Mouse (Mus musculus): ENCODE data around the gene Src. TPM values are rescaled to one million over a fixed set of nuclear protein-coding genes. Genes with fewer than 3 reads are reported as not detected.
"Not testable (repeated sequence)": the region's sequence is repeated elsewhere in the genome, so short reads cannot be mapped to it uniquely, and the experiment has no call there.

Src gene
- polyA plus RNA-seq, 1 experiment from 2014 or later, result 1.8 TPM

- no peak for ATAC-seq
- WGBS (ENCODE audit: insufficient replicate concordance), result 75% methylated on average over 4 of the region's 4 CpGs
- no peak for DNase-seq
- Histone ChIP-seq H3K4me3 (ENCODE audit: low read depth, low read length) (no peak overlapping the region), H3K4me1 (ENCODE audit: insufficient read depth) (no peaks in the 10 kb centered on the region), H3K9ac (replicated peaks) (no peak overlapping the region), H3K36me3 (replicated peaks; ENCODE audit: insufficient read depth, low read length) (peaks cover 5% of the 10 kb centered on the region), H3K27me3 (ENCODE audit: insufficient read depth, low read length) (no peaks in the 10 kb centered on the region), H3K9me3 (ENCODE audit: low read length) (no peaks in the 10 kb centered on the region), H3K27ac (ENCODE audit: low read depth) (no peak overlapping the region), H3K4me2 (ENCODE audit: low read depth, low read length) (no peak overlapping the region)
- no peak for TF ChIP-seq EP300 (IDR thresholded peaks at IDR 0.05; ENCODE audit: low read depth)
- no peak for TF ChIP-seq CTCF (IDR thresholded peaks at IDR 0.05; ENCODE audit: low read depth)
These were observed 33.4 kb upstream of the Src start for GRCm38 (mm10) chr2:157384836-157385235.

- not testable (repeated sequence) for DNase-seq; H3K4me3 ChIP-seq (ENCODE audit: low read depth, low read length); H3K9ac ChIP-seq (replicated peaks); H3K4me2 ChIP-seq (ENCODE audit: low read depth, low read length); H3K36me3 ChIP-seq (replicated peaks; ENCODE audit: insufficient read depth, low read length); H3K27me3 ChIP-seq (ENCODE audit: insufficient read depth, low read length); H3K9me3 ChIP-seq (ENCODE audit: low read length); H3K4me1 ChIP-seq (ENCODE audit: insufficient read depth); H3K27ac ChIP-seq (ENCODE audit: low read depth)
- ATAC-seq, result 0 out of 2 replicates have a peak, but pooled peaks have one; percentile 19
- 96% methylated on average over 14 of the region's 14 CpGs for WGBS (ENCODE audit: insufficient replicate concordance)
These were observed 29.2 kb upstream of the Src start for GRCm38 (mm10) chr2:157388901-157389590.

- TF ChIP-seq CTCF (IDR thresholded peaks at IDR 0.05; ENCODE audit: low read depth) (no peak), EP300 (IDR thresholded peaks at IDR 0.05; ENCODE audit: low read depth) (no peak)
- ATAC-seq, result no peak
- Histone ChIP-seq H3K4me2 (ENCODE audit: low read depth, low read length) (no peak overlapping the region), H3K4me3 (ENCODE audit: low read depth, low read length) (no peak overlapping the region), H3K4me1 (ENCODE audit: insufficient read depth) (peaks cover 5% of the 10 kb centered on the region; the same call in 1 of the 2 replicates), H3K27ac (ENCODE audit: low read depth) (no peak overlapping the region), H3K27me3 (ENCODE audit: insufficient read depth, low read length) (no peaks in the 10 kb centered on the region), H3K9ac (replicated peaks) (no peak overlapping the region), H3K9me3 (ENCODE audit: low read length) (no peaks in the 10 kb centered on the region), H3K36me3 (replicated peaks; ENCODE audit: insufficient read depth, low read length) (no peaks in the 10 kb centered on the region)
- DNase-seq, result no peak
- whole genome bisulfite sequencing (ENCODE audit: insufficient replicate concordance), result 86% methylated on average over 7 of the region's 7 CpGs
These were observed 28.7 kb upstream of the Src start for GRCm38 (mm10) chr2:157389591-157389921.

GRCm38 (mm10) chr2:157392331-157392730, 25.9 kb upstream of the Src start:
- H3K4me1 ChIP-seq (ENCODE audit: insufficient read depth), result peaks cover 5% of the 10 kb centered on the region; the same call in 1 of the 2 replicates
- H3K27ac ChIP-seq (ENCODE audit: low read depth), result no peak overlapping the region
- ATAC-seq (no peak), DNase-seq (no peak)
- TF ChIP-seq CTCF (IDR thresholded peaks at IDR 0.05; ENCODE audit: low read depth) (no peak), EP300 (IDR thresholded peaks at IDR 0.05; ENCODE audit: low read depth) (no peak)
- no peak overlapping the region for H3K4me2 ChIP-seq (ENCODE audit: low read depth, low read length)
- no peak overlapping the region for H3K9ac ChIP-seq (replicated peaks)
- H3K36me3 ChIP-seq (replicated peaks; ENCODE audit: insufficient read depth, low read length), result peaks cover 8% of the 10 kb centered on the region; the same call in 1 of the 2 replicates
- H3K4me3 ChIP-seq (ENCODE audit: low read depth, low read length), result no peak overlapping the region
- no peaks in the 10 kb centered on the region for H3K9me3 ChIP-seq (ENCODE audit: low read length)
- WGBS (ENCODE audit: insufficient replicate concordance), result 80% methylated on average over 2 of the region's 2 CpGs
- no peaks in the 10 kb centered on the region for H3K27me3 ChIP-seq (ENCODE audit: insufficient read depth, low read length)

GRCm38 (mm10) chr2:157393549-157393948, 24.7 kb upstream of the Src start:
- no peak for DNase-seq
- Histone ChIP-seq H3K27ac (ENCODE audit: low read depth) (no peak overlapping the region), H3K4me1 (ENCODE audit: insufficient read depth) (peaks cover 5% of the 10 kb centered on the region; the same call in 1 of the 2 replicates), H3K9me3 (ENCODE audit: low read length) (no peaks in the 10 kb centered on the region), H3K9ac (replicated peaks) (no peak overlapping the region), H3K36me3 (replicated peaks; ENCODE audit: insufficient read depth, low read length) (peaks cover 8% of the 10 kb centered on the region; the same call in 1 of the 2 replicates), H3K4me2 (ENCODE audit: low read depth, low read length) (no peak overlapping the region), H3K27me3 (ENCODE audit: insufficient read depth, low read length) (no peaks in the 10 kb centered on the region), H3K4me3 (ENCODE audit: low read depth, low read length) (no peak overlapping the region)
- WGBS (ENCODE audit: insufficient replicate concordance), result 97% methylated on average over 4 of the region's 4 CpGs
- no peak for TF ChIP-seq CTCF (IDR thresholded peaks at IDR 0.05; ENCODE audit: low read depth)
- no peak for TF ChIP-seq EP300 (IDR thresholded peaks at IDR 0.05; ENCODE audit: low read depth)
- ATAC-seq, result no peak

- H3K36me3 ChIP-seq (replicated peaks; ENCODE audit: insufficient read depth, low read length), result peaks cover 8% of the 10 kb centered on the region; the same call in 1 of the 2 replicates
These were observed 23.4 kb upstream of the Src start for GRCm38 (mm10) chr2:157394868-157395267.

More at GRCm38 (mm10) chr2:157394868-157395267, 23.4 kb upstream of the Src start:
- Histone ChIP-seq H3K4me3 (ENCODE audit: low read depth, low read length) (no peak overlapping the region), H3K4me1 (ENCODE audit: insufficient read depth) (peaks cover 5% of the 10 kb centered on the region; the same call in 1 of the 2 replicates), H3K27ac (ENCODE audit: low read depth) (peak overlapping the region; percentile 63), H3K9ac (replicated peaks) (no peak overlapping the region), H3K27me3 (ENCODE audit: insufficient read depth, low read length) (no peaks in the 10 kb centered on the region), H3K9me3 (ENCODE audit: low read length) (no peaks in the 10 kb centered on the region), H3K4me2 (ENCODE audit: low read depth, low read length) (peak overlapping the region; percentile 45)
- ATAC-seq (no peak), DNase-seq (no peak)
- 61% methylated on average over 6 of the region's 6 CpGs for WGBS (ENCODE audit: insufficient replicate concordance)
- TF ChIP-seq CTCF (IDR thresholded peaks at IDR 0.05; ENCODE audit: low read depth) (no peak), EP300 (IDR thresholded peaks at IDR 0.05; ENCODE audit: low read depth) (no peak)
